Mouse (Mus musculus): Measurements from ENCODE around the gene Ppil1.

GRCm38 (mm10) chr17:29303856-29304255 lies 39.9 kb upstream of the Ppil1 start:
- no peak for TF ChIP-seq CTCF (IDR thresholded peaks at IDR 0.05; ENCODE audit: borderline replicate concordance, insufficient read depth, low read length)
- TF ChIP-seq POLR2A (IDR thresholded peaks at IDR 0.05; ENCODE audit: low read depth, low read length) = no peak

Measured in embryonic fibroblast, embryonic 13.5 days (primary cell).